ENCODE assay signal across 15 mouse cellular contexts in the genomic region with DNA sequence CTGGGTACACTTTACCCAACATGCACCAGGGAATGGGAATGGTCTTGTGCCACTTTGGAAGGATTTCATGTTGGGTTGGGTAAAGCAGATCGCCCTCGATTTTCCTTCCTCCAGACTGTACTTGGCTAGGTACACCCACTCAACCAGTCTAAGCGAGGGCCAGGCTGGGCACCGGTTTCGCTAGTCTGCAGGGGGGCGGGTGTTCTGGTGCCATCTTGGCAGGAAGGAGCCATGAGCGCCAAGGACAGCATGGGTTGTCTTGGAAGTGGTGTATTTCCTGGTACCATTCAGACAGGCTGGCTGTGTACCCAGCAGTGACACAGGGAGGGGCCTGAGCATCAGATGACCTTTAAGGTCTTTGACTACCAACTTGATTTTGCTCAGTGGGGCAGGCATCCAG.
DNase-seq lines count a peak whose midpoint lies in the region; ATAC-seq lines count a peak whose summit lies in the region.
"Had no signal": no experiment of that assay in that cellular context is flagged by ENCODE, and none has a peak within 500 bp of the region (broad histone marks: within the 10 kb centered on the region; RNA-seq: fewer than 3 reads in every experiment).

No protein-coding gene starts in this region.

- H3K27me3 ChIP-seq in heart, embryonic 15.5 days, result peaks cover 6% of the 10 kb centered on the region; the same call in 1 of the 2 replicates
- peaks cover 65% of the 10 kb centered on the region for H3K27me3 ChIP-seq in limb, embryonic 10.5 days (ENCODE audit: low read depth, poor library complexity, severe bottlenecking)

- WGBS in heart, embryonic 15.5 days, result 94% methylated on average over 7 of the region's 7 CpGs
- WGBS in limb, embryonic 10.5 days, result 96% methylated on average over 7 of the region's 7 CpGs

- H3K9ac ChIP-seq in heart, embryonic 15.5 days, result no peak overlapping the region
- H3K9ac ChIP-seq: forebrain, embryonic 12.5 days; limb, embryonic 13.5 days; midbrain, embryonic 15.5 days had no signal

- peak overlapping the region; percentile 27; the same call in 1 of the 2 replicates for H3K27ac ChIP-seq in heart, embryonic 15.5 days
- peak overlapping the region; percentile 17; the same call in 1 of the 2 replicates for H3K27ac ChIP-seq in limb, embryonic 10.5 days
- H3K27ac ChIP-seq: forebrain, embryonic 12.5 days; hindbrain, embryonic 10.5 days; limb, embryonic 13.5 days; midbrain, embryonic 15.5 days had no signal

- peaks cover 88% of the 10 kb centered on the region for H3K4me1 ChIP-seq in heart, embryonic 15.5 days (replicated peaks)
- peaks cover 96% of the 10 kb centered on the region for H3K4me1 ChIP-seq in limb, embryonic 10.5 days

- H3K9me3 ChIP-seq in heart, embryonic 15.5 days (replicated peaks), result no peaks in the 10 kb centered on the region
- no peaks in the 10 kb centered on the region for H3K9me3 ChIP-seq in limb, embryonic 10.5 days (replicated peaks)
- H3K9me3 ChIP-seq: forebrain, embryonic 12.5 days; hindbrain, embryonic 10.5 days; limb, embryonic 13.5 days; midbrain, embryonic 15.5 days had no signal

- H3K36me3 ChIP-seq in heart, embryonic 15.5 days, result no peaks in the 10 kb centered on the region
- H3K36me3 ChIP-seq in limb, embryonic 10.5 days, result no peaks in the 10 kb centered on the region
- H3K36me3 ChIP-seq: forebrain, embryonic 12.5 days; limb, embryonic 13.5 days; midbrain, embryonic 15.5 days had no signal

- intact Hi-C loops in heart, postnatal 36 days (cut with DNase I), result no loop called here
- intact Hi-C loops in left cerebral cortex, postnatal 4 days (cut with DNase I), result no loop called here

- no peak overlapping the region for H3K4me3 ChIP-seq in heart, embryonic 15.5 days
- H3K4me3 ChIP-seq in limb, embryonic 10.5 days, result no peak overlapping the region
- H3K4me3 ChIP-seq: forebrain, embryonic 12.5 days; hindbrain, embryonic 10.5 days; limb, embryonic 13.5 days; midbrain, embryonic 15.5 days had no signal

- H3K4me2 ChIP-seq in heart, embryonic 15.5 days, result no peak overlapping the region
- H3K4me2 ChIP-seq: forebrain, embryonic 12.5 days; limb, embryonic 13.5 days; midbrain, embryonic 15.5 days had no signal

- DNase-seq in heart, postnatal 36 days, result no peak
- peak; percentile 28 to 35 for DNase-seq in cerebellum, adult 18-20 months
- peak; percentile 34 for DNase-seq in cerebellum, adult 9-10 months
- no peak for DNase-seq in limb, embryonic 10.5 days (ENCODE audit: low spot score)
- DNase-seq in left cerebral cortex, postnatal 4 days, result no peak
- no peak for DNase-seq in testis, postnatal 10 days (ENCODE audit: low spot score)
- DNase-seq: kidney, postnatal 14 days; lung, postnatal 4 days had no signal

- no peak for ATAC-seq in heart, embryonic 15.5 days (replicated peaks; ENCODE audit: insufficient number of reproducible peaks, insufficient read depth, low FRiP score, low read depth)
- ATAC-seq: CD4-positive, CD25-positive, alpha-beta regulatory T cell, adult 4 months; inflammation-experienced regulatory T-cells, adult 6 months; midbrain, embryonic 15.5 days had no signal

Comparison
In these comparisons a context has a peak if more than half of its experiments do, and no peak if none do; other contexts are left out.
1. DNase-seq: peak in cerebellum, adult 18-20 months (2 of 2) and cerebellum, adult 9-10 months (single experiment); none in heart, postnatal 36 days (0 of 2), limb, embryonic 10.5 days (single experiment), left cerebral cortex, postnatal 4 days (single experiment) and testis, postnatal 10 days (single experiment).